Comparison of ENCODE assay signal across 11 mouse cellular contexts in the genomic region with DNA sequence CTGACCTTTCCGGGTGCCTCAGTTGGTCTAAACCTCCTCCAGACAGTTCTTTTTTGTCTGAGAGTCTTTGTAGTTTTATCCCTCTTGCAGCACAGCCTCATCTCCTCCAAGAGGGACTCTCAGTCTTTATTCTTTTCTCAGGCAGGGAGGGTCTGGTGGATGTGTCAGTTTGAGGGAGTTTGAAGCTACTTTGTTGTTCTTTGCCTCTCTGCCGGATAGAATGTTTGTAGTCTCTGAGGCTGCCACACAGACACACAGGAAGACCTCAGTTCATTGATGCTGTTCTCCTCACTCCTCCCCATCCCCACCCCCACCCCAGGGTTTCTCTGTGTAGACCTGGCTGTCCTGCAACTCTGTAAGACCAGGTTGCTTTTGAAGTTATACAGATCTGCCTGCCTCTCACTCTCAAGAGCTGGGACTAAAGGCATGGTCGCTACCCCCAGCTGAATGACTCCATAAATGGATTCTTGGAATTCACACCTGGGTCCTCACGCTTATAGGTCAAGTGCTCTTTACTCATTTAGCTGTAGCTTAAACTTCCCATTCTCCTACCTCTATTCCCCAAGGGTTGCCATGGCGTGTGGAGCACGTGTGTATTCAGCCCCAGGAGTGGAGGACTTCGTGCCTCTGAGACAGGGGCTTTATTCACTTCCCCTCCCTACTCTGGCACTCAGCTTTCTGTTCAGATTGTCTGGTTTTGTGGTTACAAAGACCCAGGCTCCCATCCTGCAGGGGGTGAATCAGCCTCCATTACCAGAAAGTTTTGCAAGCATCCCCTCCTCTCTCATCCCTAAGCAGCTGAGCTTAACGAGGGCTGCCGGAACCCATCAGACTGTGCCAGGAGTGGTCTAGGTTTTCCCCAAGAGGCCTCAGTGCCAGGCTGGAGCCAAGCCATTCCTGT. TPM values are rescaled to one million over a fixed set of nuclear protein-coding genes. Genes with fewer than 3 reads are reported as not detected.
DNase-seq lines count a peak whose midpoint lies in the region; ATAC-seq lines count a peak whose summit lies in the region.
"Had no signal": no experiment of that assay in that cellular context is flagged by ENCODE, and none has a peak within 500 bp of the region (broad histone marks: within the 10 kb centered on the region; RNA-seq: fewer than 3 reads in every experiment).

No protein-coding gene starts in this region.

- 42% methylated on average over 9 of the region's 9 CpGs for WGBS in liver, embryonic 11.5 days
- WGBS in hindbrain, embryonic 12.5 days: 33% methylated on average over 9 of the region's 9 CpGs
- 26% methylated on average over 9 of the region's 9 CpGs for WGBS in neural tube, embryonic 14.5 days

- peaks cover 3% of the 10 kb centered on the region; the same call in 1 of the 2 replicates for H3K36me3 ChIP-seq in liver, embryonic 11.5 days (ENCODE audit: control insufficient read depth, insufficient read depth, low read length)
- H3K36me3 ChIP-seq in hindbrain, embryonic 12.5 days: no peaks in the 10 kb centered on the region
- no peaks in the 10 kb centered on the region for H3K36me3 ChIP-seq in neural tube, embryonic 14.5 days (ENCODE audit: control insufficient read depth, insufficient read depth, low read length)
- H3K36me3 ChIP-seq: neural tube, embryonic 12.5 days had no signal

- peak overlapping the region; percentile 38 for H3K27ac ChIP-seq in liver, embryonic 11.5 days (ENCODE audit: low read depth, low read length)
- peak overlapping the region; percentile 8; the same call in 1 of the 2 replicates for H3K27ac ChIP-seq in hindbrain, embryonic 12.5 days
- no peak overlapping the region for H3K27ac ChIP-seq in neural tube, embryonic 14.5 days (ENCODE audit: low read depth, low read length)
- H3K27ac ChIP-seq: kidney, postnatal 0 days; neural tube, embryonic 12.5 days had no signal

- no peak overlapping the region for H3K4me3 ChIP-seq in liver, embryonic 11.5 days (ENCODE audit: low read depth, low read length)
- no peak overlapping the region for H3K4me3 ChIP-seq in hindbrain, embryonic 12.5 days
- no peak overlapping the region for H3K4me3 ChIP-seq in neural tube, embryonic 14.5 days (ENCODE audit: low read depth, low read length)
- H3K4me3 ChIP-seq: neural tube, embryonic 12.5 days had no signal

- no peaks in the 10 kb centered on the region for H3K27me3 ChIP-seq in liver, embryonic 11.5 days (replicated peaks; ENCODE audit: control insufficient read depth, insufficient read depth, low read length)
- no peaks in the 10 kb centered on the region for H3K27me3 ChIP-seq in hindbrain, embryonic 12.5 days
- no peaks in the 10 kb centered on the region for H3K27me3 ChIP-seq in neural tube, embryonic 14.5 days (ENCODE audit: control insufficient read depth, insufficient read depth, low read length)
- H3K27me3 ChIP-seq: neural tube, embryonic 12.5 days had no signal

- no peaks in the 10 kb centered on the region for H3K9me3 ChIP-seq in liver, embryonic 11.5 days (ENCODE audit: control insufficient read depth, low read length)
- no peaks in the 10 kb centered on the region for H3K9me3 ChIP-seq in hindbrain, embryonic 12.5 days (replicated peaks)
- H3K9me3 ChIP-seq in neural tube, embryonic 14.5 days (ENCODE audit: control insufficient read depth, low read length): no peaks in the 10 kb centered on the region
- H3K9me3 ChIP-seq: neural tube, embryonic 12.5 days had no signal

- no peak overlapping the region for H3K9ac ChIP-seq in liver, embryonic 11.5 days (ENCODE audit: low read depth, low read length)
- no peak overlapping the region for H3K9ac ChIP-seq in hindbrain, embryonic 12.5 days
- H3K9ac ChIP-seq in neural tube, embryonic 14.5 days (replicated peaks; ENCODE audit: low read depth, low read length): 0 out of 2 replicates have a peak overlapping the region, but pooled peaks have one; percentile 4
- H3K9ac ChIP-seq: neural tube, embryonic 12.5 days had no signal

- H3K4me1 ChIP-seq in liver, embryonic 11.5 days (replicated peaks; ENCODE audit: control insufficient read depth, insufficient read depth, low read length): peaks cover 26% of the 10 kb centered on the region
- peaks cover 19% of the 10 kb centered on the region for H3K4me1 ChIP-seq in hindbrain, embryonic 12.5 days
- H3K4me1 ChIP-seq in neural tube, embryonic 14.5 days (ENCODE audit: control insufficient read depth, insufficient read depth, low read length): peaks cover 6% of the 10 kb centered on the region; the same call in 1 of the 2 replicates

- no peak for DNase-seq in liver, embryonic 11.5 days (ENCODE audit: low spot score)
- DNase-seq in liver: no peak
- DNase-seq in T-cell, adult 2 months (ENCODE audit: low spot score): peak; percentile 56
- no peak for DNase-seq in layer of hippocampus, postnatal 10 days (ENCODE audit: low spot score in 2 of 2)
- no peak for DNase-seq in cerebellum, adult 8-10 months
- no peak for DNase-seq in c-Kit-positive CD71-positive TER-119-positive erythroid progenitor cells, embryonic 14.5 days (ENCODE audit: low spot score)
- DNase-seq: cerebellum, postnatal 14 days had no signal

- ATAC-seq in liver, embryonic 11.5 days (replicated peaks; ENCODE audit: low FRiP score): no peak
- ATAC-seq in hindbrain, embryonic 12.5 days (ENCODE audit: low FRiP score): no peak
- 0 out of 2 replicates have a peak, but pooled peaks have one; percentile 11 for ATAC-seq in neural tube, embryonic 14.5 days (ENCODE audit: low read depth)

- H3K4me2 ChIP-seq in liver, embryonic 11.5 days: no peak overlapping the region; the same call in 1 of the 2 replicates
- H3K4me2 ChIP-seq in hindbrain, embryonic 12.5 days (replicated peaks): no peak overlapping the region
- H3K4me2 ChIP-seq in neural tube, embryonic 14.5 days (ENCODE audit: low read depth, low read length): no peak overlapping the region
- H3K4me2 ChIP-seq: neural tube, embryonic 12.5 days had no signal

RNA-seq across cellular contexts. Expression of a gene that starts 11.9 kb away (rescaled TPM):
- polyA plus RNA-seq in liver, embryonic 11.5 days (2014; fragmentation: Nextera tagmentation; extraction: Ambion mirVana): 57.2 and 61.2 TPM in 2 replicates
- polyA plus RNA-seq in hindbrain, embryonic 12.5 days (2016; fragmentation: Nextera tagmentation; extraction: Ambion mirVana): 86.8 and 93.2 TPM in 2 replicates
- polyA plus RNA-seq in neural tube, embryonic 14.5 days (2014; fragmentation: Nextera tagmentation; extraction: Ambion mirVana): 67.7 and 75.1 TPM in 2 replicates
- total RNA-seq in layer of hippocampus, postnatal 10 days (2021): 10 to 100 TPM; 62.2 to 63.6 TPM

RNA-seq across cellular contexts. Expression of a gene that starts 20.3 kb away (rescaled TPM):
- 1.2 and 1.6 TPM in 2 replicates for polyA plus RNA-seq in liver, embryonic 11.5 days (2014; fragmentation: Nextera tagmentation; extraction: Ambion mirVana)
- 3.2 and 7.6 TPM in 2 replicates for polyA plus RNA-seq in hindbrain, embryonic 12.5 days (2016; fragmentation: Nextera tagmentation; extraction: Ambion mirVana)
- polyA plus RNA-seq in neural tube, embryonic 14.5 days (2014; fragmentation: Nextera tagmentation; extraction: Ambion mirVana): 1.1 and 2.3 TPM in 2 replicates
- 1 to 10 TPM in 1 of 2 experiments, under 1 TPM in 1; 0.45 to 1.3 TPM for total RNA-seq in layer of hippocampus, postnatal 10 days (2021)

RNA-seq across cellular contexts. Expression of a gene that starts 35.3 kb away (rescaled TPM):
- 141 and 149 TPM in 2 replicates for polyA plus RNA-seq in liver, embryonic 11.5 days (2014; fragmentation: Nextera tagmentation; extraction: Ambion mirVana)
- 283 and 294 TPM in 2 replicates for polyA plus RNA-seq in hindbrain, embryonic 12.5 days (2016; fragmentation: Nextera tagmentation; extraction: Ambion mirVana)
- 210 and 222 TPM in 2 replicates for polyA plus RNA-seq in neural tube, embryonic 14.5 days (2014; fragmentation: Nextera tagmentation; extraction: Ambion mirVana)
- total RNA-seq in layer of hippocampus, postnatal 10 days (2021): 10 to 100 TPM; 92.4 to 96.7 TPM

RNA-seq across cellular contexts. Expression of a gene that starts 41.2 kb away (rescaled TPM):
- polyA plus RNA-seq in liver, embryonic 11.5 days (2014; fragmentation: Nextera tagmentation; extraction: Ambion mirVana): 48.0 and 48.2 TPM in 2 replicates
- polyA plus RNA-seq in hindbrain, embryonic 12.5 days (2016; fragmentation: Nextera tagmentation; extraction: Ambion mirVana): 72.0 and 72.7 TPM in 2 replicates
- polyA plus RNA-seq in neural tube, embryonic 14.5 days (2014; fragmentation: Nextera tagmentation; extraction: Ambion mirVana): 113 and 125 TPM in 2 replicates
- 10 to 100 TPM; 66.7 to 69.5 TPM for total RNA-seq in layer of hippocampus, postnatal 10 days (2021)

RNA-seq across cellular contexts. Expression of a gene that starts 44.6 kb away (rescaled TPM):
- polyA plus RNA-seq in liver, embryonic 11.5 days (2014; fragmentation: Nextera tagmentation; extraction: Ambion mirVana): 19.3 and 24.2 TPM in 2 replicates
- 18.1 and 23.6 TPM in 2 replicates for polyA plus RNA-seq in hindbrain, embryonic 12.5 days (2016; fragmentation: Nextera tagmentation; extraction: Ambion mirVana)
- polyA plus RNA-seq in neural tube, embryonic 14.5 days (2014; fragmentation: Nextera tagmentation; extraction: Ambion mirVana): 14.2 and 16.4 TPM in 2 replicates
- 10 to 100 TPM; 37.7 to 39.2 TPM for total RNA-seq in layer of hippocampus, postnatal 10 days (2021)
